Mouse (Mus musculus) ES-E14 (cell line): ENCODE results near the gene 1700014D04Rik. TPM values are rescaled to one million over a fixed set of nuclear protein-coding genes. Genes with fewer than 3 reads are reported as not detected.

ENCODE experiments used
- DNase-seq: peaks from one replicate; pipeline ENCODE4 v3.0.0-alpha.2; 2013; ENCODE audit warnings: low read depth, low spot score
- H3K27ac ChIP-seq: 2 replicates; pipeline ENCODE4 v1.5.1; 2012; ENCODE audit warnings: low read depth, mild to moderate bottlenecking, low read length, moderate library complexity, mixed read lengths; ENCODE audit not compliant: poor library complexity, insufficient read depth, severe bottlenecking
- H3K36me3 ChIP-seq: 2 replicates; pipeline ENCODE4 v1.6.1; 2012; ENCODE audit warnings: mild to moderate bottlenecking, low read length, moderate library complexity, mixed read lengths; ENCODE audit not compliant: control insufficient read depth, poor library complexity, insufficient read depth, severe bottlenecking
- H3K4me1 ChIP-seq, 2 experiments: fragments of 150-350 bp in 1 of 2; sonication (generic) in 1 of 2; 2 replicates each; pipeline ENCODE4 v1.6.1; 2012; ENCODE audit warnings: low read length in 2 of 2, mild to moderate bottlenecking in 1 of 2, mixed read lengths in 1 of 2; ENCODE audit not compliant: control insufficient read depth in 2 of 2, insufficient read depth in 2 of 2, poor library complexity in 1 of 2
- H3K4me3 ChIP-seq, 2 experiments: fragments of 150-350 bp in 1 of 2; sonication (generic) in 1 of 2; 2 replicates each; pipeline ENCODE4 v1.5.1; 2012; ENCODE audit warnings: low read length in 2 of 2, low read depth in 1 of 2, mild to moderate bottlenecking in 1 of 2, mixed read lengths in 1 of 2; ENCODE audit not compliant: insufficient read depth in 1 of 2, poor library complexity in 1 of 2, severe bottlenecking in 1 of 2
- H3K9ac ChIP-seq: 2 replicates; pipeline ENCODE4 v1.6.1; 2012; ENCODE audit warnings: low read depth, mild to moderate bottlenecking, low read length, mixed read lengths; ENCODE audit not compliant: poor library complexity, insufficient read depth, severe bottlenecking
- H3K9me3 ChIP-seq: fragments of 150-350 bp; sonication (generic); 2 replicates; pipeline ENCODE4 v1.6.1; 2012; ENCODE audit warnings: low read depth, mild to moderate bottlenecking, low read length; ENCODE audit not compliant: control insufficient read depth, insufficient read depth
- CHD2 ChIP-seq: IDR thresholded peaks from 2 replicates; pipeline ENCODE4 v1.6.1; 2014; ENCODE audit warnings: mild to moderate bottlenecking, low read depth, low read length, inconsistent platforms
- HCFC1 ChIP-seq: IDR thresholded peaks from 2 replicates; pipeline ENCODE4 v1.6.1; 2012; ENCODE audit warnings: low read length, inconsistent platforms, borderline replicate concordance; ENCODE audit not compliant: insufficient read depth
- MAFK ChIP-seq: IDR thresholded peaks from 2 replicates; pipeline ENCODE4 v1.6.1; 2014; ENCODE audit warnings: mild to moderate bottlenecking, low read depth, low read length, inconsistent platforms; ENCODE audit not compliant: insufficient read depth
- ZC3H11A ChIP-seq: IDR thresholded peaks from 2 replicates; pipeline ENCODE4 v1.6.1; 2012; ENCODE audit warnings: low read depth, mild to moderate bottlenecking, inconsistent platforms, low read length, borderline replicate concordance
- ZNF384 ChIP-seq: IDR thresholded peaks from 2 replicates; pipeline ENCODE4 v1.6.1; 2012; ENCODE audit warnings: low read depth, low read length, inconsistent platforms
- in situ Hi-C, 2 experiments: fragments of 600-800 bp; cut with MboI; formaldehyde crosslinking; loops; one replicate each; pipeline ENCODE4 v1.15.1; 2025; ENCODE audit warnings: low sequenced_read_pairs in 2 of 2, inconsistent platforms in 1 of 2; ENCODE audit not compliant: unreplicated experiment in 2 of 2
- total RNA-seq: library from RNA; depleted of rRNA; stranded (reverse); fragments of 300-350 nt; gene quantifications from 2 replicates; pipeline ENCODE4 v1.2.3, GENCODE M21; 2012; rRNA removed

The 1700014D04Rik gene
- total RNA-seq = 0.18 and 0.26 TPM in 2 replicates

DNA sequence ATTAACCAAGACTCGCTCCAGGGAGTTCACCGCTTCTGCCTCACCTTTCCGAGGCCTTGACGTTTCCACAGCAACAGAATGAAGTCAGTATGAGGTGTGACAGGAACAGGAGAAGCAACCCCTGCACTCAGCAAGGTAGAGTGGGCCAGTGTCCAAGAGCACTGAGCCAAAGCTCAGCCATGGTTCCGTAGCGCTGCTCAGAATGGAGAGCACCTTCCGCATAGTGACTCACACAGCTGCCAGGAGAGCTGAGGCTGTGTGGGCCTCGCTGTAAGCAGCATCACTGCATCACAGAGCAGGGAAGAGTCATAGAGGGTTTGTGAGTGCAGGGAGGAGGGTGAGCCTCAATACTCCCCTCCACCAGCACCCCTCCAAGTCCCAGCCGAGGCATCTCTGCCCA is at the start of gene 1700014D04Rik:
Gene 1700014D04Rik, minus strand, starts transcription at position 42 of the 400 bp plus-strand sequence.
- Histone ChIP-seq H3K9me3 (no peaks in the 10 kb centered on the region), H3K4me1 (peaks cover 0 to 2% of the 10 kb centered on the region in 2 experiments; a peak in 2 of 4 replicates), H3K27ac (no peak within 1 kb of the TSS), H3K4me3 (no peak within 1 kb of the TSS), H3K36me3 (no peaks in the 10 kb centered on the region), H3K9ac (no peak within 1 kb of the TSS)
- in situ Hi-C loops = no loop called here
- no peak for DNase-seq
- TF ChIP-seq CHD2 (no peak), HCFC1 (no peak), MAFK (no peak), ZNF384 (no peak), ZC3H11A (no peak)

DNA sequence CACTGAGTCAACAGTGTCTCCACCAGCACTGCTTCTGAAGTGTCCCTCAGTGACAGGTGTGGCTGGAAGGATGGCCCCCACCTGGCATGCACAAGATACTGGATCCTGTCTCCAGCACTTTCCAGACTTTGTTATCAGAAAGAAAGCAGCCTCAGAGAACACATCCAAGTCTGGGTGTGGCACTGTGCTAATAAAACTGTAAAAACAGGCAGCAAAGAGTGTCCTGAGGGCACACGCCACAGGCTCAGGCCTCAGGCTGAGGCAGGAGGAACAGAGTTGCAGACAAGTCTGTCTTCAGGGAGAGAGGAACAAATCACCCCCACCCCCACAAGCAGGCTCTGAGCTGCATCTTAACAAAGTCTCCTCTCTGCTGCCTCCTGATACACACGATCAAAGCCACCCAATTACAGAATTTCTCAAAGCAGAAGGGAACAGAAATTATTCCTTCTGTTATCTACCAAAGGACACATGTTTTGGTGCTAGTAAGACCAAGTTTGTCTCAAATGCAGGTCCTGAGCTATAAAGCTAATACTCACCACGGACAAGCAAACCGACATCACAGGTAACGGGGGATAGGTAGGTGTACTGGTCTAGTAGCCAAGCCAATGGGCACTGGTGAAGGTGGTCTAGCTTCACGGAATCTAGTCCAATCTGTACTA is 49.4 kb upstream of the 1700014D04Rik start:
- in situ Hi-C loops = no loop called here
- H3K9ac ChIP-seq = no peak overlapping the region
- peaks cover 2 to 4% of the 10 kb centered on the region in 2 experiments; a peak in 3 of 4 replicates for H3K4me1 ChIP-seq
- H3K27ac ChIP-seq = no peak overlapping the region
- H3K9me3 ChIP-seq = no peaks in the 10 kb centered on the region
- H3K4me3 ChIP-seq = no peak overlapping the region
- TF ChIP-seq MAFK (no peak), ZC3H11A (no peak), ZNF384 (no peak), HCFC1 (no peak), CHD2 (no peak)
- H3K36me3 ChIP-seq = peaks cover 41% of the 10 kb centered on the region
- no peak for DNase-seq

DNA sequence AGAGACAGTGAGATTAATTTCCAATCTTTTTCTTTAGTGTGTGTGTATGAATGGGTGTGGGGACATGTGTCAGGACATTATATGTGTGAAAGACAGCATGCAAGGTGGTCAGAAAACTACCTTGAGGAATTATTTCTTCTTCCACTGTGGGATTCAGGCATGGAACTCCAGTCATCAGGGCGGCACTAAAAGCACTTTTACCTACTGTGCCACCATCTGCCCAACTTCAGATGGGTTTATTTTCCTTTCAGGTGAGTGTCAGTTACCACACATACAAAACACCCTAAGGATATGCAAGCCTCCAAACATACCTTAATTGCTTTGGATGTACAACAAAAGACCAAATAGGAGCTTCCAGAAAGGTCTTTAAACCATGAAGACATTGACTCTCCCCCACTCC is 48.2 kb upstream of the 1700014D04Rik start:
- no peak for DNase-seq
- Histone ChIP-seq H3K36me3 (peaks cover 34% of the 10 kb centered on the region), H3K9me3 (no peaks in the 10 kb centered on the region), H3K9ac (no peak overlapping the region), H3K4me3 (no peak overlapping the region), H3K27ac (no peak overlapping the region), H3K4me1 (peaks cover 2 to 4% of the 10 kb centered on the region in 2 experiments; a peak in 3 of 4 replicates)
- no peak for TF ChIP-seq HCFC1
- no peak for TF ChIP-seq CHD2
- no peak for TF ChIP-seq MAFK
- no peak for TF ChIP-seq ZNF384
- TF ChIP-seq ZC3H11A = no peak
- in situ Hi-C loops = no loop called here

DNA sequence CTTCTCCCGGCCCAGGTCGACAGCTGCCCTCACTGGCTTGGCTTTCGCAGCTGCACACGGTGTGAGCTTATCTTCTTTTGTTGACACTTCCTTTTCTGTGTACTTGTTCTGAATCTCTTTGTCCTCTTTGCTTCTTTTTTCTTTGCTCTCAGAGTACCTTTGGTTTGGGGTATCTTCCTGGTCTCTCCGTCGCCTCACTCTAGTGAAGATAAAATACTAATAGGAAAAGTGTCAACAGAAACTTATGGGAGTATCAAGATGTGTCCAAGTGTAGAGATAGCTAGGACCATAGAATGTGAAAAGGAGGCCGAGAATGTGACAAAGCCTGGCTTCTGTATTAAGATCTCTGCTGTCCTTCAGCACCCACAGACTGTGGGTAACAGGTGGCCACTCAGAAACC is 35.6 kb upstream of the 1700014D04Rik start, which contains the start of gene Gm49354:
Gene Gm49354, minus strand, starts transcription at position 101 of the 400 bp plus-strand sequence.
- Histone ChIP-seq H3K36me3 (peaks cover 37% of the 10 kb centered on the region), H3K4me3 (no peak within 1 kb of the TSS), H3K27ac (no peak within 1 kb of the TSS), H3K4me1 (no peaks in the 10 kb centered on the region), H3K9me3 (no peaks in the 10 kb centered on the region), H3K9ac (no peak within 1 kb of the TSS)
- in situ Hi-C loops = no loop called here
- TF ChIP-seq ZNF384 (no peak), ZC3H11A (no peak), CHD2 (no peak), HCFC1 (no peak), MAFK (no peak)
- no peak for DNase-seq
